Mouse (Mus musculus): Measurements from ENCODE around the gene Wdr43.

- TF ChIP-seq CTCF (IDR thresholded peaks at IDR 0.05) (no peak), EP300 (IDR thresholded peaks at IDR 0.05) (no peak)
These were observed 43.0 kb downstream of the Wdr43 start for GRCm38 (mm10) chr17:71658666-71659065.

All from lung, postnatal 0 days (tissue).